ENCODE assay signal across 25 mouse cellular contexts in genomic region chr11:108362965-108363364, GRCm38 (mm10). TPM values are rescaled to one million over a fixed set of nuclear protein-coding genes. Genes with fewer than 3 reads are reported as not detected.
A peak's percentile ranks its signal among the peaks of the same experiment; 100 is the strongest.
DNase-seq lines count a peak whose midpoint lies in the region; ATAC-seq and TF ChIP-seq lines count a peak whose summit lies in the region.
"Had no signal": no experiment of that assay in that cellular context is flagged by ENCODE, and none has a peak within 500 bp of the region (broad histone marks: within the 10 kb centered on the region; RNA-seq: fewer than 3 reads in every experiment).

No protein-coding gene starts in this region.

- no peak overlapping the region for H3K27ac ChIP-seq in midbrain, embryonic 16.5 days (ENCODE audit: low read length)
- H3K27ac ChIP-seq in hindbrain, postnatal 0 days: no peak overlapping the region
- H3K27ac ChIP-seq: embryonic facial prominence, embryonic 10.5 days; embryonic facial prominence, embryonic 12.5 days; forebrain, embryonic 13.5 days; forebrain, embryonic 15.5 days had no signal

- H3K4me3 ChIP-seq in C2C12 (ENCODE audit: insufficient read depth, poor library complexity, severe bottlenecking) (no peak overlapping the region), myocyte (no peak overlapping the region)
- H3K4me3 ChIP-seq in midbrain, embryonic 16.5 days (ENCODE audit: low read depth, low read length): no peak overlapping the region
- H3K4me3 ChIP-seq in hindbrain, postnatal 0 days (ENCODE audit: low read length): no peak overlapping the region
- H3K4me3 ChIP-seq: embryonic facial prominence, embryonic 10.5 days; embryonic facial prominence, embryonic 12.5 days; forebrain, embryonic 13.5 days; forebrain, embryonic 15.5 days had no signal

- H3K79me2 ChIP-seq in C2C12 (ENCODE audit: control insufficient read depth, insufficient read depth): no peaks in the 10 kb centered on the region
- no peaks in the 10 kb centered on the region for H3K79me2 ChIP-seq in myocyte (ENCODE audit: control insufficient read depth, insufficient read depth)

- peak; percentile 75 for DNase-seq in heart, adult 11 months
- no peak for DNase-seq in heart, adult 18-20 months
- no peak for DNase-seq in hindbrain, postnatal 0 days (ENCODE audit: low spot score)
- DNase-seq: adrenal gland, adult 8-10 months; adrenal gland, postnatal 14 days; adrenal gland, postnatal 36 days; B cell, adult 2 months; cerebellum, adult 11-12 months; cerebellum, adult 2 months; cerebellum, adult 9-10 months; cerebellum, postnatal 10 days; cerebellum, postnatal 25 days; forebrain, postnatal 0 days had no signal

- ATAC-seq in midbrain, embryonic 16.5 days: no peak
- no peak for ATAC-seq in hindbrain, postnatal 0 days
- ATAC-seq: activated CD4-positive, CD25-positive, alpha-beta regulatory T cell, adult 4 months; forebrain, embryonic 13.5 days; forebrain, embryonic 15.5 days; forebrain, postnatal 0 days; Patski had no signal

- H3K9ac ChIP-seq in midbrain, embryonic 16.5 days (ENCODE audit: low read depth, low read length): no peak overlapping the region
- H3K9ac ChIP-seq in hindbrain, postnatal 0 days (replicated peaks; ENCODE audit: low read length): no peak overlapping the region
- H3K9ac ChIP-seq: embryonic facial prominence, embryonic 12.5 days; forebrain, embryonic 13.5 days; forebrain, embryonic 15.5 days; forebrain, postnatal 0 days had no signal

- no peak for TF ChIP-seq CTCF in C2C12 (IDR thresholded peaks at IDR 0.05; ENCODE audit: control insufficient read depth, insufficient read depth, insufficient read length)
- TF ChIP-seq CTCF in hindbrain, postnatal 0 days (IDR thresholded peaks at IDR 0.05; ENCODE audit: low read depth): no peak

- H3ac ChIP-seq in C2C12 (ENCODE audit: control insufficient read depth, insufficient read length, low read depth) (no peak overlapping the region), myocyte (ENCODE audit: control insufficient read depth, insufficient read length) (no peak overlapping the region)

- 95% methylated on average over 5 of the region's 5 CpGs for WGBS in midbrain, embryonic 16.5 days
- 89% methylated on average over 5 of the region's 5 CpGs for WGBS in hindbrain, postnatal 0 days

- H3K4me1 ChIP-seq in midbrain, embryonic 16.5 days (ENCODE audit: control insufficient read depth, insufficient read depth, low read length): no peaks in the 10 kb centered on the region
- no peaks in the 10 kb centered on the region for H3K4me1 ChIP-seq in hindbrain, postnatal 0 days (ENCODE audit: insufficient read depth, low read length)
- H3K4me1 ChIP-seq: forebrain, embryonic 13.5 days; forebrain, embryonic 15.5 days had no signal

- H3K36me3 ChIP-seq in C2C12 (ENCODE audit: control insufficient read depth, insufficient read depth) (no peaks in the 10 kb centered on the region), myocyte (ENCODE audit: control insufficient read depth, insufficient read depth) (no peaks in the 10 kb centered on the region)
- H3K36me3 ChIP-seq in midbrain, embryonic 16.5 days (ENCODE audit: control insufficient read depth, insufficient read depth, low read length): no peaks in the 10 kb centered on the region
- H3K36me3 ChIP-seq in hindbrain, postnatal 0 days (ENCODE audit: insufficient read depth, low read length): no peaks in the 10 kb centered on the region
- H3K36me3 ChIP-seq: embryonic facial prominence, embryonic 10.5 days; embryonic facial prominence, embryonic 12.5 days; forebrain, embryonic 15.5 days had no signal

- H3K9me3 ChIP-seq in midbrain, embryonic 16.5 days (replicated peaks; ENCODE audit: control insufficient read depth, low read length, poor library complexity, severe bottlenecking): no peaks in the 10 kb centered on the region
- H3K9me3 ChIP-seq in hindbrain, postnatal 0 days (ENCODE audit: low read length): no peaks in the 10 kb centered on the region
- H3K9me3 ChIP-seq: embryonic facial prominence, embryonic 10.5 days; embryonic facial prominence, embryonic 12.5 days; forebrain, embryonic 13.5 days; forebrain, embryonic 15.5 days had no signal

- no peak overlapping the region for H3K4me2 ChIP-seq in myocyte (ENCODE audit: low read depth)
- H3K4me2 ChIP-seq in midbrain, embryonic 16.5 days (ENCODE audit: low read length): no peak overlapping the region
- no peak overlapping the region for H3K4me2 ChIP-seq in hindbrain, postnatal 0 days (ENCODE audit: low read depth, low read length)
- H3K4me2 ChIP-seq: embryonic facial prominence, embryonic 12.5 days; forebrain, embryonic 13.5 days; forebrain, embryonic 15.5 days had no signal

- no peaks in the 10 kb centered on the region for H3K79me3 ChIP-seq in C2C12 (ENCODE audit: low read depth)

- no peaks in the 10 kb centered on the region for H3K27me3 ChIP-seq in C2C12 (ENCODE audit: control insufficient read depth, insufficient read depth, insufficient read length)
- H3K27me3 ChIP-seq in myocyte (ENCODE audit: control insufficient read depth, insufficient read depth, insufficient read length): no peaks in the 10 kb centered on the region
- no peaks in the 10 kb centered on the region for H3K27me3 ChIP-seq in midbrain, embryonic 16.5 days (ENCODE audit: control insufficient read depth, insufficient read depth, low read depth, low read length)
- H3K27me3 ChIP-seq in hindbrain, postnatal 0 days (ENCODE audit: insufficient read depth, low read length): no peaks in the 10 kb centered on the region
- H3K27me3 ChIP-seq: embryonic facial prominence, embryonic 12.5 days; forebrain, embryonic 13.5 days; forebrain, embryonic 15.5 days; Patski had no signal

- TF ChIP-seq POLR2A in myocyte (IDR thresholded peaks at IDR 0.05; ENCODE audit: insufficient read length, low read depth): no peak

TF ChIP-seq in C2C12, 6 proteins besides CTCF, POLR2A, EP300 and RAD21:
- TF ChIP-seq CEBPB (IDR thresholded peaks at IDR 0.05; ENCODE audit: low read depth) (peak; percentile 95), FOSL1 (IDR thresholded peaks at IDR 0.05; ENCODE audit: insufficient read depth, low read length, poor library complexity, severe bottlenecking) (no peak)
TF ChIP-seq in C2C12: peak in this region for 1.

TF ChIP-seq in myocyte, 11 proteins besides CTCF, POLR2A, EP300 and RAD21:
- TF ChIP-seq CEBPB (IDR thresholded peaks at IDR 0.05; ENCODE audit: insufficient read depth, poor library complexity, severe bottlenecking): peak; percentile 90
- TF ChIP-seq E2F4 (IDR thresholded peaks at IDR 0.05; ENCODE audit: insufficient read depth): no peak
TF ChIP-seq in myocyte: peak in this region for 1.

RNA-seq across cellular contexts. Expression of gene Prkca, which starts 19.2 kb away (rescaled TPM):
- total RNA-seq in heart, adult 18-20 months (2021): 10 to 100 TPM; 35.5 to 36.3 TPM
- polyA plus RNA-seq in C2C12 (2012; fragmentation: generic; extraction: Trizol) (18.1 TPM), myocyte (2012; fragmentation: generic; extraction: Trizol) (15.3 TPM)
- polyA plus RNA-seq in midbrain, embryonic 16.5 days (2015; fragmentation: Nextera tagmentation; extraction: Ambion mirVana): 5.1 and 6.5 TPM in 2 replicates
- total RNA-seq in hindbrain, postnatal 0 days (2014; rRNA removed): 24.4 and 25.0 TPM in 2 replicates
- polyA plus RNA-seq in hindbrain, postnatal 0 days (2015; fragmentation: Nextera tagmentation; extraction: Ambion mirVana): 7.4 and 8.0 TPM in 2 replicates

RNA-seq across cellular contexts. Expression of gene Apoh, which starts 19.8 kb away (rescaled TPM):
- under 1 TPM in 1 of 2 experiments, not detected in 1; 0.22 TPM for total RNA-seq in heart, adult 18-20 months (2021)
- polyA plus RNA-seq in C2C12 (2012; fragmentation: generic; extraction: Trizol) (0.06 TPM), myocyte (2012; fragmentation: generic; extraction: Trizol) (0.25 TPM)
- 0.30 and 0.41 TPM in 2 replicates for polyA plus RNA-seq in midbrain, embryonic 16.5 days (2015; fragmentation: Nextera tagmentation; extraction: Ambion mirVana)
- total RNA-seq in hindbrain, postnatal 0 days (2014; rRNA removed): 0.22 TPM in 1 of 2 replicates, not detected in the other
- polyA plus RNA-seq in hindbrain, postnatal 0 days (2015; fragmentation: Nextera tagmentation; extraction: Ambion mirVana): 0.56 and 1.0 TPM in 2 replicates
- total RNA-seq: ES-E14, MEL had no signal
- polyA plus RNA-seq: activated CD4-positive, CD25-positive, alpha-beta regulatory T cell, adult 4 months; embryonic facial prominence, embryonic 10.5 days; forebrain, embryonic 11.5 days; forebrain, embryonic 15.5 days had no signal
